Mouse (Mus musculus) liver, embryonic 13.5 days (tissue): Measurements from ENCODE around the gene Adam12. TPM values are rescaled to one million over a fixed set of nuclear protein-coding genes. Genes with fewer than 3 reads are reported as not detected.

Experiments
- ATAC-seq: fragments of 200-750 bp; cut with Nextera tagmentation; 2 replicates; pipeline ENCODE4 v1.8.0; 2017; ENCODE audit warnings: low read depth, mild to moderate bottlenecking, moderate number of reproducible peaks, moderate library complexity
- DNase-seq: peaks from one replicate; pipeline ENCODE4 v3.0.0; 2022
- H3K27ac ChIP-seq: fragments of 300-500 bp; sonication (generic); 2 replicates; pipeline ENCODE4 v1.5.1; 2015; ENCODE audit warnings: moderate library complexity, mild to moderate bottlenecking, inconsistent platforms
- H3K27me3 ChIP-seq: fragments of 300-500 bp; sonication (generic); 2 replicates; pipeline ENCODE4 v1.6.1; 2015; ENCODE audit warnings: mild to moderate bottlenecking, inconsistent platforms
- H3K36me3 ChIP-seq: fragments of 300-500 bp; sonication (generic); 2 replicates; pipeline ENCODE4 v1.6.1; 2015; ENCODE audit warnings: mild to moderate bottlenecking, inconsistent platforms
- H3K4me1 ChIP-seq: fragments of 300-500 bp; sonication (generic); replicated peaks from 2 replicates; pipeline ENCODE4 v1.6.1; 2015; ENCODE audit warnings: inconsistent platforms
- H3K4me2 ChIP-seq: fragments of 300-500 bp; sonication (generic); 2 replicates; pipeline ENCODE4 v1.6.1; 2015; ENCODE audit warnings: inconsistent platforms, mild to moderate bottlenecking, moderate library complexity
- H3K4me3 ChIP-seq: fragments of 300-500 bp; sonication (generic); replicated peaks from 2 replicates; pipeline ENCODE4 v1.5.1; 2015; ENCODE audit warnings: mild to moderate bottlenecking, inconsistent platforms
- H3K9ac ChIP-seq: fragments of 300-500 bp; sonication (generic); 2 replicates; pipeline ENCODE4 v1.6.1; 2015; ENCODE audit warnings: mild to moderate bottlenecking, inconsistent platforms
- H3K9me3 ChIP-seq: fragments of 300-500 bp; sonication (generic); replicated peaks from 2 replicates; pipeline ENCODE4 v1.6.1; 2016; ENCODE audit warnings: inconsistent platforms
- WGBS: fragments of 180-500 bp; shearing (Covaris S2); methylation state at CpG from one replicate; pipeline ENCODE4 v1.1.7; 2015; ENCODE audit not compliant: insufficient replicate concordance; 5-methylcytosine and 5-hydroxymethylcytosine counted together
- polyA plus RNA-seq: library from polyadenylated mRNA; unstranded; fragments of >200 nt; fragmentation: Nextera tagmentation; extraction: Ambion mirVana; gene quantifications from 2 replicates; pipeline ENCODE4 v1.2.1, GENCODE M21; 2015

Gene Adam12
- polyA plus RNA-seq, 1 experiment from 2014 or later: 1.5 TPM

- H3K4me3 ChIP-seq: peak overlapping the region; percentile 50
- H3K4me2 ChIP-seq: peak overlapping the region; percentile 56
- WGBS: 1% methylated on average over 81 of the region's 90 CpGs
- H3K9ac ChIP-seq: peak overlapping the region; percentile 43; the same call in 1 of the 2 replicates
- 0 out of 2 replicates have a peak, but pooled peaks have one; percentile 23 for ATAC-seq
- no peaks in the 10 kb centered on the region for H3K4me1 ChIP-seq
- H3K36me3 ChIP-seq: no peaks in the 10 kb centered on the region
- peaks cover 29% of the 10 kb centered on the region for H3K27me3 ChIP-seq
- H3K9me3 ChIP-seq: no peaks in the 10 kb centered on the region
- H3K27ac ChIP-seq: peak overlapping the region; percentile 41; the same call in 1 of the 2 replicates
- DNase-seq: no peak
These were observed 7.0 kb downstream of the Adam12 start for GRCm38 (mm10) chr7:134224741-134225612.

- ATAC-seq (no peak), DNase-seq (no peak)
- Histone ChIP-seq H3K9me3 (no peaks in the 10 kb centered on the region), H3K4me2 (peak overlapping the region; percentile 56), H3K9ac (peak overlapping the region; percentile 43; the same call in 1 of the 2 replicates), H3K27me3 (peaks cover 29% of the 10 kb centered on the region), H3K27ac (no peak overlapping the region; the same call in 1 of the 2 replicates), H3K36me3 (no peaks in the 10 kb centered on the region), H3K4me1 (no peaks in the 10 kb centered on the region), H3K4me3 (peak overlapping the region; percentile 50)
- whole genome bisulfite sequencing: 1% methylated on average over 14 of the region's 14 CpGs
These were observed 7.6 kb downstream of the Adam12 start for GRCm38 (mm10) chr7:134224421-134224740.

GRCm38 (mm10) chr7:134223444-134224161 is 8.3 kb downstream of the Adam12 start:
- H3K36me3 ChIP-seq: no peaks in the 10 kb centered on the region
- peaks cover 29% of the 10 kb centered on the region for H3K27me3 ChIP-seq
- no peak for ATAC-seq
- H3K9me3 ChIP-seq: no peaks in the 10 kb centered on the region
- peak overlapping the region; percentile 50; the same call in 1 of the 2 replicates for H3K4me3 ChIP-seq
- 21% methylated on average over 16 of the region's 16 CpGs for WGBS
- peak overlapping the region; percentile 56 for H3K4me2 ChIP-seq
- DNase-seq: peak; percentile 12
- no peak overlapping the region for H3K27ac ChIP-seq
- no peaks in the 10 kb centered on the region for H3K4me1 ChIP-seq
- no peak overlapping the region for H3K9ac ChIP-seq

GRCm38 (mm10) chr7:134207956-134208355 is 24.0 kb downstream of the Adam12 start:
- ATAC-seq (no peak), DNase-seq (no peak)
- Histone ChIP-seq H3K27ac (no peak overlapping the region), H3K9ac (no peak overlapping the region), H3K4me2 (no peak overlapping the region), H3K4me3 (no peak overlapping the region), H3K4me1 (no peaks in the 10 kb centered on the region), H3K9me3 (no peaks in the 10 kb centered on the region), H3K27me3 (no peaks in the 10 kb centered on the region), H3K36me3 (no peaks in the 10 kb centered on the region)
- WGBS: 62% methylated on average over 10 of the region's 10 CpGs

GRCm38 (mm10) chr7:134193089-134193488 is 38.9 kb downstream of the Adam12 start:
- DNase-seq: no peak
- H3K4me1 ChIP-seq: no peaks in the 10 kb centered on the region

GRCm38 (mm10) chr7:134190101-134190500 is 41.8 kb downstream of the Adam12 start:
- Histone ChIP-seq H3K4me1 (no peaks in the 10 kb centered on the region), H3K36me3 (no peaks in the 10 kb centered on the region), H3K9ac (no peak overlapping the region), H3K4me3 (no peak overlapping the region), H3K27me3 (no peaks in the 10 kb centered on the region), H3K9me3 (0 out of 2 replicates have a peak, but pooled peaks cover 3% of the 10 kb centered on the region), H3K4me2 (no peak overlapping the region), H3K27ac (no peak overlapping the region)
- no peak for ATAC-seq
- no peak for DNase-seq
- 69% methylated on average over 6 of the region's 6 CpGs for WGBS

More at GRCm38 (mm10) chr7:134193089-134193488, 38.9 kb downstream of the Adam12 start:
- WGBS: 52% methylated on average over 3 of the region's 3 CpGs
- no peak for ATAC-seq
- no peak overlapping the region for H3K4me2 ChIP-seq
- 0 out of 2 replicates have a peak, but pooled peaks cover 3% of the 10 kb centered on the region for H3K9me3 ChIP-seq
- no peaks in the 10 kb centered on the region for H3K36me3 ChIP-seq
- no peaks in the 10 kb centered on the region for H3K27me3 ChIP-seq
- H3K4me3 ChIP-seq: no peak overlapping the region
- no peak overlapping the region for H3K9ac ChIP-seq
- no peak overlapping the region for H3K27ac ChIP-seq

- H3K4me1 ChIP-seq: no peaks in the 10 kb centered on the region
- no peak overlapping the region for H3K9ac ChIP-seq
- no peaks in the 10 kb centered on the region for H3K36me3 ChIP-seq
- no peak for ATAC-seq
- WGBS: 71% methylated on average over 6 of the region's 6 CpGs
- no peak for DNase-seq
- H3K4me3 ChIP-seq: no peak overlapping the region
- H3K27ac ChIP-seq: no peak overlapping the region
- no peaks in the 10 kb centered on the region for H3K9me3 ChIP-seq
- H3K27me3 ChIP-seq: no peaks in the 10 kb centered on the region
- no peak overlapping the region for H3K4me2 ChIP-seq
These were observed 43.4 kb downstream of the Adam12 start for GRCm38 (mm10) chr7:134188565-134188964.

GRCm38 (mm10) chr7:134187946-134188345 is 44.0 kb downstream of the Adam12 start:
- no peaks in the 10 kb centered on the region for H3K4me1 ChIP-seq
- ATAC-seq (no peak), DNase-seq (no peak)
- H3K27me3 ChIP-seq: no peaks in the 10 kb centered on the region
- no peak overlapping the region for H3K27ac ChIP-seq
- H3K36me3 ChIP-seq: no peaks in the 10 kb centered on the region
- H3K9me3 ChIP-seq: no peaks in the 10 kb centered on the region
- no peak overlapping the region for H3K4me2 ChIP-seq
- 57% methylated on average over 1 of the region's 1 CpGs for WGBS
- no peak overlapping the region for H3K9ac ChIP-seq
- H3K4me3 ChIP-seq: no peak overlapping the region

GRCm38 (mm10) chr7:134186497-134186896 is 45.4 kb downstream of the Adam12 start:
- WGBS: 73% methylated on average over 10 of the region's 10 CpGs
- Histone ChIP-seq H3K27me3 (no peaks in the 10 kb centered on the region), H3K27ac (no peak overlapping the region), H3K4me1 (no peaks in the 10 kb centered on the region), H3K36me3 (no peaks in the 10 kb centered on the region), H3K9me3 (no peaks in the 10 kb centered on the region), H3K4me3 (no peak overlapping the region), H3K4me2 (no peak overlapping the region), H3K9ac (no peak overlapping the region)
- ATAC-seq: no peak
- no peak for DNase-seq

GRCm38 (mm10) chr7:134185751-134186150 is 46.2 kb downstream of the Adam12 start:
- no peak for ATAC-seq
- DNase-seq: no peak
- WGBS: 58% methylated on average over 4 of the region's 4 CpGs
- Histone ChIP-seq H3K9ac (no peak overlapping the region), H3K4me2 (no peak overlapping the region), H3K4me1 (no peaks in the 10 kb centered on the region), H3K9me3 (no peaks in the 10 kb centered on the region), H3K27ac (no peak overlapping the region), H3K4me3 (no peak overlapping the region), H3K36me3 (no peaks in the 10 kb centered on the region), H3K27me3 (no peaks in the 10 kb centered on the region)

GRCm38 (mm10) chr7:134181717-134182116 is 50.2 kb downstream of the Adam12 start:
- 58% methylated on average over 1 of the region's 1 CpGs for WGBS
- no peaks in the 10 kb centered on the region for H3K27me3 ChIP-seq
- H3K27ac ChIP-seq: no peak overlapping the region
- H3K36me3 ChIP-seq: no peaks in the 10 kb centered on the region
- H3K9ac ChIP-seq: no peak overlapping the region
- H3K9me3 ChIP-seq: no peaks in the 10 kb centered on the region
- no peaks in the 10 kb centered on the region for H3K4me1 ChIP-seq
- H3K4me2 ChIP-seq: no peak overlapping the region
- DNase-seq (no peak), ATAC-seq (no peak)
- H3K4me3 ChIP-seq: no peak overlapping the region
